Mouse (Mus musculus): ENCODE measurements around the gene Cdca5. TPM values are rescaled to one million over a fixed set of nuclear protein-coding genes. Genes with fewer than 3 reads are reported as not detected.
"Not testable (repeated sequence)": the region's sequence is repeated elsewhere in the genome, so short reads cannot be mapped to it uniquely, and the experiment has no call there.

Cdca5 gene
- polyA plus RNA-seq (2015; fragmentation: Nextera tagmentation; extraction: Ambion mirVana), result 40.5 and 42.8 TPM in 2 replicates

DNA sequence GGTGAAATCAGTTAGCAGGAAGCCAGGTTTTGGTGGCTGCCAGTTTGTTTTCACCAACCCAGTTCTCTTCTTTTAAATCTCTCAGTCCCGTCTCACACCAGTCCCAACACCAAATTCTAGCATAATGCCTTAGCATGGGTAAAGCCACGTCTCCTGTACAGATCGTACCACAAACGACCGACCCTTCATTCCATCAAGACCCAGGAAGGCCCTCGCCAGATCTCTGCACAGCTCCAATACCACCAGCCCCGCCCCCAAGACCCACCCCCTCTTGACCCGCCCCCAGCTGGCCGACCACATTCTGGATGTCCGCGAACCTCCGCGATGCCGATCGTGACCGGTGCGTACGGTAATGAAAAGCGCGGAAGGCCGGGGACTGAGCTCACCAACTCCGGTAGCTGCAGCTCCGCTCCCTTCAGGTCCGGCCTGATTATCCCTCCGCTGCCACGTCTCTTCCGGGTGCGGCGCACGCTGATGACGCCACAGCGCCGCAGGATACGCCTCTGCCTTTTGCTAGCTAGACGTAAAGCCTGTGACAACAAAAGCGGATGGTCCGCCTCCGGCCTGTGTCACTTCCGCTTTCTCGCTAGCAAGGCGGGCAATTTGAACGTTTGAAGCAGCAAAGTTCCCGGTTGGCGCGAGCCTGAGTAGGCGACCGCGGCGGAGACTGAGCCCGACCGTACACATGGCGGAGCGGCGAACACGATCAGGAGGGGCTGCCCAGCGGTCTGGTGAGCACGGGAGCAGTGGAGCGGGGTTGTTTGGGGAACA, at the start of gene Cdca5, which contains the start of gene Zfpl1:
Gene Cdca5, plus strand, starts transcription at position 506 of the 771 bp plus-strand sequence.
Gene Zfpl1, minus strand, starts transcription at position 479 of the 771 bp plus-strand sequence.
- peak; percentile 94 for ATAC-seq (ENCODE audit: low read depth)
- Histone ChIP-seq H3K27ac (ENCODE audit: low read length) (peak within 1 kb of the TSS; percentile 62), H3K9me3 (ENCODE audit: control insufficient read depth, low read length) (no peaks in the 10 kb centered on the region), H3K4me2 (ENCODE audit: low read depth, low read length) (peak within 1 kb of the TSS; percentile 80), H3K4me1 (replicated peaks; ENCODE audit: control insufficient read depth, insufficient read depth, low read length) (peaks cover 13% of the 10 kb centered on the region), H3K9ac (ENCODE audit: low read length) (peak within 1 kb of the TSS; percentile 79), H3K27me3 (ENCODE audit: control insufficient read depth, insufficient read depth, low read depth, low read length) (no peaks in the 10 kb centered on the region), H3K36me3 (ENCODE audit: control insufficient read depth, insufficient read depth, low read length) (peaks cover 14% of the 10 kb centered on the region; the same call in 1 of the 2 replicates), H3K4me3 (ENCODE audit: low read length) (peak within 1 kb of the TSS; percentile 76)
- under 1% methylated on average over 58 of the region's 58 CpGs for WGBS

- no peak for ATAC-seq (ENCODE audit: low read depth)
- no peaks in the 10 kb centered on the region for H3K27me3 ChIP-seq (ENCODE audit: control insufficient read depth, insufficient read depth, low read depth, low read length)
- no peaks in the 10 kb centered on the region for H3K9me3 ChIP-seq (ENCODE audit: control insufficient read depth, low read length)
- no peaks in the 10 kb centered on the region for H3K4me1 ChIP-seq (replicated peaks; ENCODE audit: control insufficient read depth, insufficient read depth, low read length)
- H3K4me3 ChIP-seq (ENCODE audit: low read length), result no peak overlapping the region
- no peak overlapping the region for H3K27ac ChIP-seq (ENCODE audit: low read length)
- H3K36me3 ChIP-seq (ENCODE audit: control insufficient read depth, insufficient read depth, low read length), result no peaks in the 10 kb centered on the region
- no peak overlapping the region for H3K9ac ChIP-seq (ENCODE audit: low read length)
- 68% methylated on average over 9 of the region's 9 CpGs for WGBS
- H3K4me2 ChIP-seq (ENCODE audit: low read depth, low read length), result no peak overlapping the region
These were observed 48.7 kb upstream of the Cdca5 start for GRCm38 (mm10) chr19:6035966-6036585.

GRCm38 (mm10) chr19:6037695-6038094, 47.1 kb upstream of the Cdca5 start:
- H3K27me3 ChIP-seq (ENCODE audit: control insufficient read depth, insufficient read depth, low read depth, low read length), result no peaks in the 10 kb centered on the region
- H3K9ac ChIP-seq (ENCODE audit: low read length), result no peak overlapping the region
- no peak for ATAC-seq (ENCODE audit: low read depth)
- no peak overlapping the region for H3K4me3 ChIP-seq (ENCODE audit: low read length)
- no peak overlapping the region for H3K4me2 ChIP-seq (ENCODE audit: low read depth, low read length)
- H3K36me3 ChIP-seq (ENCODE audit: control insufficient read depth, insufficient read depth, low read length), result no peaks in the 10 kb centered on the region
- H3K27ac ChIP-seq (ENCODE audit: low read length), result no peak overlapping the region
- no peaks in the 10 kb centered on the region for H3K9me3 ChIP-seq (ENCODE audit: control insufficient read depth, low read length)
- H3K4me1 ChIP-seq (replicated peaks; ENCODE audit: control insufficient read depth, insufficient read depth, low read length), result no peaks in the 10 kb centered on the region

GRCm38 (mm10) chr19:6038326-6038725, 46.5 kb upstream of the Cdca5 start:
- 76% methylated on average over 7 of the region's 7 CpGs for WGBS
- no peaks in the 10 kb centered on the region for H3K9me3 ChIP-seq (ENCODE audit: control insufficient read depth, low read length)
- H3K4me2 ChIP-seq (ENCODE audit: low read depth, low read length), result no peak overlapping the region

GRCm38 (mm10) chr19:6040002-6040401, 44.8 kb upstream of the Cdca5 start:
- H3K4me1 ChIP-seq (replicated peaks; ENCODE audit: control insufficient read depth, insufficient read depth, low read length), result peaks cover under 1% of the 10 kb centered on the region; the same call in 1 of the 2 replicates
- H3K9ac ChIP-seq (ENCODE audit: low read length), result no peak overlapping the region
- no peak overlapping the region for H3K4me3 ChIP-seq (ENCODE audit: low read length)
- H3K36me3 ChIP-seq (ENCODE audit: control insufficient read depth, insufficient read depth, low read length), result no peaks in the 10 kb centered on the region
- H3K27ac ChIP-seq (ENCODE audit: low read length), result no peak overlapping the region
- H3K27me3 ChIP-seq (ENCODE audit: control insufficient read depth, insufficient read depth, low read depth, low read length), result no peaks in the 10 kb centered on the region
- ATAC-seq (ENCODE audit: low read depth), result no peak
- H3K9me3 ChIP-seq (ENCODE audit: control insufficient read depth, low read length), result no peaks in the 10 kb centered on the region
- no peak overlapping the region for H3K4me2 ChIP-seq (ENCODE audit: low read depth, low read length)

More at GRCm38 (mm10) chr19:6038326-6038725, 46.5 kb upstream of the Cdca5 start:
- Histone ChIP-seq H3K36me3 (ENCODE audit: control insufficient read depth, insufficient read depth, low read length) (no peaks in the 10 kb centered on the region), H3K27me3 (ENCODE audit: control insufficient read depth, insufficient read depth, low read depth, low read length) (no peaks in the 10 kb centered on the region), H3K9ac (ENCODE audit: low read length) (no peak overlapping the region), H3K4me1 (replicated peaks; ENCODE audit: control insufficient read depth, insufficient read depth, low read length) (no peaks in the 10 kb centered on the region), H3K27ac (ENCODE audit: low read length) (no peak overlapping the region), H3K4me3 (ENCODE audit: low read length) (no peak overlapping the region)
- no peak for ATAC-seq (ENCODE audit: low read depth)

DNA sequence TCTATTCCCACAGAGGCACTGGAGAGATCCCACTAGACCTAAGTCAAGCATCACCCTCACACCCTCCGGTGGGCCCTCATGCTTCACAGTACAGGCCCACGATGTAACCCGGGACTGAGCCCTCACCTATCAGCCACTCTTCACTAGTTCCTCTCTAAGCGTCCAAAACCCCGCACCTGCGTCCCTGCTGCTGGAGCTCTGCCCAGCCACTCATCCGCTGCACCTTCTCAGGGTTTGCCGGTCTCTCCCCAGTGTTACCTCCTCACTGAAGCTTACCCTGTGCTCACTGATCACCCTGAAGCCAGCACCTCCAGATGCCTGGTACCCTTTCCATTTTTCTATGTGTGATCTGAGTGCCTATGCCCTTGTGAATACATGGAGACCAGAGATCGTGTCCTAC, 42.5 kb upstream of the Cdca5 start:
- H3K27me3 ChIP-seq (ENCODE audit: control insufficient read depth, insufficient read depth, low read depth, low read length), result no peaks in the 10 kb centered on the region
- peaks cover 8% of the 10 kb centered on the region for H3K4me1 ChIP-seq (replicated peaks; ENCODE audit: control insufficient read depth, insufficient read depth, low read length)
- WGBS, result 76% methylated on average over 9 of the region's 9 CpGs
- H3K4me2 ChIP-seq (ENCODE audit: low read depth, low read length), result no peak overlapping the region
- H3K27ac ChIP-seq (ENCODE audit: low read length), result no peak overlapping the region
- H3K9me3 ChIP-seq (ENCODE audit: control insufficient read depth, low read length), result no peaks in the 10 kb centered on the region
- no peaks in the 10 kb centered on the region for H3K36me3 ChIP-seq (ENCODE audit: control insufficient read depth, insufficient read depth, low read length)
- H3K4me3 ChIP-seq (ENCODE audit: low read length), result no peak overlapping the region
- no peak overlapping the region for H3K9ac ChIP-seq (ENCODE audit: low read length)
- ATAC-seq (ENCODE audit: low read depth), result no peak

GRCm38 (mm10) chr19:6044102-6044501, 40.7 kb upstream of the Cdca5 start:
- 30% methylated on average over 4 of the region's 4 CpGs for WGBS
- H3K9me3 ChIP-seq (ENCODE audit: control insufficient read depth, low read length); H3K9ac ChIP-seq (ENCODE audit: low read length); ATAC-seq (ENCODE audit: low read depth); H3K4me3 ChIP-seq (ENCODE audit: low read length); H3K36me3 ChIP-seq (ENCODE audit: control insufficient read depth, insufficient read depth, low read length); H3K4me2 ChIP-seq (ENCODE audit: low read depth, low read length); H3K27ac ChIP-seq (ENCODE audit: low read length); H3K27me3 ChIP-seq (ENCODE audit: control insufficient read depth, insufficient read depth, low read depth, low read length): not testable (repeated sequence)
- H3K4me1 ChIP-seq (replicated peaks; ENCODE audit: control insufficient read depth, insufficient read depth, low read length), result peaks cover 17% of the 10 kb centered on the region

GRCm38 (mm10) chr19:6045366-6046293, 39.2 kb upstream of the Cdca5 start:
- 11% methylated on average over 20 of the region's 20 CpGs for WGBS

More at GRCm38 (mm10) chr19:6045366-6046293, 39.2 kb upstream of the Cdca5 start:
- Histone ChIP-seq H3K4me1 (replicated peaks; ENCODE audit: control insufficient read depth, insufficient read depth, low read length) (peaks cover 17% of the 10 kb centered on the region), H3K27me3 (ENCODE audit: control insufficient read depth, insufficient read depth, low read depth, low read length) (no peaks in the 10 kb centered on the region), H3K9me3 (ENCODE audit: control insufficient read depth, low read length) (no peaks in the 10 kb centered on the region), H3K27ac (ENCODE audit: low read length) (peak overlapping the region; percentile 99), H3K9ac (ENCODE audit: low read length) (peak overlapping the region; percentile 86), H3K36me3 (ENCODE audit: control insufficient read depth, insufficient read depth, low read length) (peaks cover 21% of the 10 kb centered on the region), H3K4me3 (ENCODE audit: low read length) (peak overlapping the region; percentile 95), H3K4me2 (ENCODE audit: low read depth, low read length) (peak overlapping the region; percentile 91)
- ATAC-seq (ENCODE audit: low read depth), result peak; percentile 24

All from lung, embryonic 16.5 days (tissue).